Mouse (Mus musculus): ENCODE data around the gene Ntn4. TPM values are rescaled to one million over a fixed set of nuclear protein-coding genes. Genes with fewer than 3 reads are reported as not detected.

Gene Ntn4
- total RNA-seq, 2 experiments from 2014 or later = 6.7 to 14.8 TPM

DNA sequence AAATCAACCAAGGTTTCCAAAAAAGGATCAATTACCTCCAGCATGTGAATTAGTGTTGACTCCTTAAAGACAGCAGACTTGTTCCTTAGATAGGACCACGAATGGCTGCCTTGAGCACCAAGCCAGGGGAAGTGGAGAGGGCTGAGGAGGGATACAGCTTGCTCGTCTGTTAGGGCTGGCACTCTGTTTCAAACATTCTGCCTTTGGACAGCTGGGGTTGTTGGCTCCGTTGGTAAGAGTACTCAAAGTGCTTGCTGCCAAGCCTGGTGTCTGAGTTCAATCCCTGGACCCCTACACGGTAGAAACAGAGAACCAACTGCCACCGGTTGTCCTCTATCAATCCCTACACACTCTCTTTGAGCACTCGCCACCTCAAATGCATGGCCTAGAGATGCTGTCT, 90.0 kb downstream of the Ntn4 start:
- DNase-seq = no peak
- TF ChIP-seq CTCF (IDR thresholded peaks at IDR 0.05) = no peak
- no peak overlapping the region for H3K27ac ChIP-seq
- intact Hi-C loops (cut with DNase I) = no loop called here
- no peak overlapping the region for H3K4me3 ChIP-seq

DNA sequence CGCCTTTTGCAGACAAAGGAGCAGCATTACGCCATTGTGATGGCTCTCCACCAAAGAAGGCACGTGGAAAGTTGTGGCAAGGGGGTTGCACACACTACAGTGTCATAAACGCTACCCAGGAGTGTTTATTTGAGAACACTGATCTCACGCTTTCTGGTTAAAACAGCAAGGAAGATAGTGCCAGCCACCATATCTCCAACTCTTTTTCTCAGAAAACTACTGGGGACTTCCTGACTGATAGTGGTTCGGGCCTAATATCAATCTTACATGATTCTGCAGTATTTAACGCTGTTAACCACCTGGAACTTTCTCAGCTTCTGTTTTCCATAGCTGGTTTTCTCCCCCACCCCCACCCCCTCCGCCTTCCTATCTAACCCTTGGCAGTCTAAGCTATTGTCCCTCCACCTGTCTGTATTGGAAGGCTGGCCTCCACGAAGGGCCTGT, 90.8 kb downstream of the Ntn4 start:
- intact Hi-C loops (cut with DNase I) = no loop called here
- no peak for TF ChIP-seq CTCF (IDR thresholded peaks at IDR 0.05)
- DNase-seq = no peak
- H3K4me3 ChIP-seq = no peak overlapping the region
- H3K27ac ChIP-seq = no peak overlapping the region

DNA sequence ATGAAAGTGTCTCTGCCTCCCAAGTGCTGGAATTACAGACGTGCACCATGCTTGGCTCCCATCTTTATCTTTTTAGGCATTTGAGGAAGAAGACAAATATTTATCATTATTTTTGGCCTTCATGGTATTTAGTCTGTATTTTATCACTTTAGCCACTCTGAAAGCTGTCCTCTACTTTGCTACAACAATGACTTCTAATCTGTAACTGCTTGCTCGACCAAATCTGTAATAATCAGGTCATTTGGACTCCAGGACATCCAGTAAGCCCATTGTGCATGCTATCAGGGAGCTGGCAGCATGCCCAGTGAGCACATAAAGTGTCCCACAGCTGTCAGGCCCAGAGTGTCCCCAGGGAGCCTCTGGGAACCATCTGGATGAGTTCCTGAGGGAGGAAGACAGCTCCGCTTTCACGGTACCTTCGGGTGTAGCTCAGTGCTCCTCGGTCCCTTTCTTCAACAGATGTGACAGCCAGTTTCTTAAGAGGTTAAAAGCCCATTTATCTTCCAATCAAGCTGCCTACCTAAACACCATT, 95.7 kb downstream of the Ntn4 start:
- intact Hi-C loops (cut with DNase I) = no loop called here
- TF ChIP-seq CTCF (IDR thresholded peaks at IDR 0.05) = no peak
- peak overlapping the region; percentile 65 for H3K27ac ChIP-seq
- peak; percentile 77 for DNase-seq
- H3K4me3 ChIP-seq = no peak overlapping the region

DNA sequence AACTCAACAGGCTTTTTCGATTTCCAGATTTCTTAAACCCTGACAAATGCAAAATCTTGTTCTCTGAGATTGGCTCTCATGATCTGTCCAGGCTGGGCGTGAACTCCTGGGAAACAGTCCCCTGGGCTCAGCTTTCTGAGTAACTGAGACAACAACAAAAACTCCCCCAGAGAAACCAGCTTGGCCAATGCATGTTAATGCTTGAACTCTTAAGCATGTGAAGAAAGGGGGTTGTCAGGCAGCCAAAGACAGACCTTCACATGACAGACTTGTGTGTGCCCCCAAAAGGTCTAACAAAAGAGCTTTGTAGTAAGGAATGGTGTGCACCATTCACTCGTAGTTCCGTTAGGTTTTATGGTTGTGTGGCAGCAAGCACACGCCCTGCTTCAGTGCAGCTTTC, 96.6 kb downstream of the Ntn4 start:
- peak; percentile 58 for DNase-seq
- Histone ChIP-seq H3K27ac (peak overlapping the region; percentile 65), H3K4me3 (no peak overlapping the region)
- intact Hi-C loops (cut with DNase I) = no loop called here
- TF ChIP-seq CTCF (IDR thresholded peaks at IDR 0.05) = no peak

DNA sequence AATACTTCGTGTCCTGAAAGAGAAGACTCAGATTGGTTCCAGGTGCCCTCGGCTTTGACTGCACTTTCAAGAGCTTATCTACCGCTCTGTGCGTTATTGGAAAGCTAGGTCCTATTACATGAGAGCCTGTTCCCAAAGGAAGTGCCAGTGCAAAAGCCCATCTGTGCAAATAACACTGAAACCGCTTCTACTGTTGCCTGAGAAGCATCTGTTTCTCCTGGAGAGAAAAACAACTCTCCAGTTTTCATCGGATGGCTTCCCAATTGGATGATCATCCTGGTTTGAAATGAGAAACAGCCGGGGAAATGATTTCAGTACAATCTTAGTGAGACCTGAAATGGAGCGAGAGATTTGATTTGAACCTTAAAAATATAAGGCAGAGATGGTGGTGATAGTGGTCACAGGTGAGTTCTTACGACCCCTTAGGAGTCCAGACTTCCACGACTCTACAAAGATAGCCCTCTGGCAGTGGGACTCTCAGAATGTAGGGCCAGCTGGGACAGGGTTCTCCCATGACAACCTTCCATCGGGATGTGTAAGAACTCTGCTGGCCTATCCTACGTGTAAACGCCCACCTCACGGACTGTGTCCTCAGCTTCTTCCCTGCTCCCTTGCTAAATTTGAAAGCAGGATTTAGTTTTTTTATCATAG, 101.1 kb downstream of the Ntn4 start:
- Histone ChIP-seq H3K4me3 (no peak overlapping the region), H3K27ac (peak overlapping the region; percentile 56)
- DNase-seq = no peak
- intact Hi-C loops (cut with DNase I) = no loop called here
- TF ChIP-seq CTCF (IDR thresholded peaks at IDR 0.05) = no peak

DNA sequence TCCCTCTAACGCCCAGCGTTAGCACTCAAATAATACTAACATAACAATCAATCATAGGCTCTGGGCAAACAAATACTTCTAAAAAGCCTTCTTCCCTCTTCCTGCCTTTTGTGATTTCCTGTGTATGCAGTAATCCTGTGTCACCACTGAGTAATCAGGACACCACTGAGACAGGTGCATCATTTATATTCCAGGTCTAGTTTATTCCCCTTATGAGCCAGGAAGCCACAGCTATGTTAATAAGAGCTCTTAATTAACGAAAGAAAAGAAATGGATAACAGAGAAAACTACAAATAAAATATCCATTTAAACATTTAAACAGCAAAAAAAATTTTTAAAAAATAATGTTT, 101.6 kb downstream of the Ntn4 start:
- intact Hi-C loops (cut with DNase I) = no loop called here
- Histone ChIP-seq H3K4me3 (no peak overlapping the region), H3K27ac (peak overlapping the region; percentile 56)
- TF ChIP-seq CTCF (IDR thresholded peaks at IDR 0.05) = no peak
- DNase-seq = no peak

DNA sequence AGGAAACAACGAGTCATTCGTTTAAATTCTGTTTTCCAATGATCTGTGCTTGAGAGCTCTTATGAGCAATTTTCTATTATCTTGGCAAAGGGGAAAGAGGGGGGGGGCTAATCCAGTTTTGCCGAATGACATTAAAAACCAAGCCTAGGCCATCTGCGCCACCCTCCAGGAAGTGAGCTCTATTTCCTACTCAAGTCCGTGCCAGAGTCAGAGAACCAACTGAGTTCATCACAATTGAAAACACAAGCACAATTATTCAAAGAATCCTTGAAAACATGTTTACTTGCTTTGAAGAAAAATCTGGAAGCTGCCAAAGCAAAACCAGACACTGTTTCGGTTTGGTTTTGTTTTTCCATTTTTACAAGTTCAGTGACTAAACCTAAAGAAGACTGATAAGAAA, 102.1 kb downstream of the Ntn4 start:
- no peak for TF ChIP-seq CTCF (IDR thresholded peaks at IDR 0.05)

DNA sequence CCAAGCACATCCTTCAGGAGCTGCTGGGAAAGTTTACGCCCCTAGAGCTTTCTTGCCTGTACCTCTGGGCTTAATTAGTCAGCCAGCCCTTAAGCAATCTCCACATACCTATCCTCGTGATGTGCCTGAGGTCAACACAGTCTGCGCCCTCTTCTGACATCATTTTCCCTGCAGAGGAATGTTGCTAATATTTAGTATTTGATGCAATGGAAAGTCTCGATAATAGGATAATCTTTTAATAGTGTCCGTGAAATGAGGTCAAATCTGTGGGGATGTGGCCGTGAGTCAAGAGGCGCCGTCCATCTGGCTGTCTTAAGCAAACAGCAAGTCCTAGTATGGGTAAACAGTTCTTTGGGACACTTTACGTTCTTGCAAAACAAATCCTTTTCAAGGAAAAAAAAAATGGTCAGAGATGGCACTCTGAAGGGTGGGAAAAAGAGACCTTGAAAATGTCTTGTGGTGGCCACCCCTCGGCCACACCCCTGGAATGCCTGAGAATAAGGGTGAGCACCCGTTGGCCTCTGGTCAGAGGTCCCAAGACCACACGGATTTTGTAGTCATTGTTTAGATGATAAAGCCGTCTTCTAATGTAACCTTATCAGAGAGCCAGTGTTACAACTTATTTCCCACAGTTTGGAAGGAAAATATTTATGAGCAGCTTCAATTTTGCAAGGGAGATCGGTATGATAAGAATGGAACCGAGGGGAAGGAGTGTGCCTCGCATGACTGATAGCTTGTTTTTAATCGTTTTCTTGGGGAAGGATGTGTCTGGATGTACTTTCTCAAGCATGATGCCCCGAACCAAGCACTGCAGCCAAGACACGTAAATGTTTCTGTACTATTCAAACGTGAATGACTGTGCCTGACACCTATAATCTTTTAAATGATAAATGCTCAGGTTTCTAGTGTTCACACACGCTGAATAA, 109.0 kb downstream of the Ntn4 start:
- TF ChIP-seq CTCF (IDR thresholded peaks at IDR 0.05) = no peak
- Histone ChIP-seq H3K27ac (peak overlapping the region; percentile 85), H3K4me3 (peak overlapping the region; percentile 5; the same call in 1 of the 2 replicates)
- DNase-seq = peak; percentile 71
- intact Hi-C loops (cut with DNase I) = no loop called here

More for the DNA sequence above, 102.1 kb downstream of the Ntn4 start:
- H3K4me3 ChIP-seq = no peak overlapping the region
- DNase-seq = no peak
- peak overlapping the region; percentile 56 for H3K27ac ChIP-seq
- intact Hi-C loops (cut with DNase I) = no loop called here

DNA sequence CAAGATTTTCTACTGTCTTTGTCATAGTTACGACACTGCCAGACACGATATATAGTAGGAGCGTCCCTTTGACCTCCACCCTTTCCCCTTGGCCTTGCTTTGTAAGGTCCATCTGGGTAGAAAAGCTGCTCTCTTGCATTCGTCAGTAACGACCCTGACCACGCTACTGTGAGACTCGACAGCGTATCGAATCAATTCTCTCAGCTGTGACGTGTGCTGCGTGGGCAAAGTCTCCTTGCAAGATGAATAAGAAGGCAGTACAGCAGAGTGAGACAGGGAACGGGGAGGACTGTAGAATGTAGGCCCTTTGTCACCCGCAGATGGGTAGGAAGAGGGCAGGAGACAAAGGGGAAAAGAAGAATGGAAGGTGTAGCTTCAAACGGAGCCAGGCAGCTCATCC, 110.8 kb downstream of the Ntn4 start:
- intact Hi-C loops (cut with DNase I) = no loop called here
- H3K4me3 ChIP-seq = no peak overlapping the region
- no peak for TF ChIP-seq CTCF (IDR thresholded peaks at IDR 0.05)
- H3K27ac ChIP-seq = 0 out of 2 replicates have a peak overlapping the region, but pooled peaks have one; percentile 12
- DNase-seq = no peak

DNA sequence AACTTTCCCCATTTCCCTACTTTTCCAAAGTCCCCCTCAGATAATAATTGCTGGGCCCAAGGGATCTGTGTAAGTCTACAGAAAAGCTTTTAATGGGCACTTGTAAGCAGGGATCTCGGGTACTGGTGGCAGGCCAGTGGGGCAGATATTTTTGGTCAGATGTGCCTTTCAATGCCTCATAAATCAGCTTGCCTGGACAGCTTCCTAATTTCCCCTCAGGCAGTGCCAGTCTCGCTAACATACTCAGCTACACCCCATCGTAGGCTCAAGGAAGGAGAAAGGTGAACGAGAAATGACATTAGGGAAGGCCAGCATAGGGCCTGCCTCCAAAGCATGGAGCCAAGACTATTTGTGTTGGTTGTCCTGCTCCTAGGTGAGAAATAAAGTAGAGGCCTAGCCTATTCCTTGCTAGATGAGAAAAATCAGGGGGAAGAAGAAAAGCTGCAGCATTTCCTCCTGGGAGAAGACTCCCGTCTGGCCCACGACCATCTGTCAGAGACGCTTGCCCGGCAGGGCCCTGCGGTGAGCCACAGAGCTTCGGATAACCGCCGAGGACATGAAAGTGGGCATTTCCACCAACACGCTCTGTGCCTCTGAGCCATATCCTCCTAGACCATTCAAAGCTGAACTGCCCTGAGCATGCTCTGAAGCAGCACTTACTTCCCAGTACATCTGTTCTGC, 113.4 kb downstream of the Ntn4 start:
- intact Hi-C loops (cut with DNase I) = no loop called here
- no peak for TF ChIP-seq CTCF (IDR thresholded peaks at IDR 0.05)

DNA sequence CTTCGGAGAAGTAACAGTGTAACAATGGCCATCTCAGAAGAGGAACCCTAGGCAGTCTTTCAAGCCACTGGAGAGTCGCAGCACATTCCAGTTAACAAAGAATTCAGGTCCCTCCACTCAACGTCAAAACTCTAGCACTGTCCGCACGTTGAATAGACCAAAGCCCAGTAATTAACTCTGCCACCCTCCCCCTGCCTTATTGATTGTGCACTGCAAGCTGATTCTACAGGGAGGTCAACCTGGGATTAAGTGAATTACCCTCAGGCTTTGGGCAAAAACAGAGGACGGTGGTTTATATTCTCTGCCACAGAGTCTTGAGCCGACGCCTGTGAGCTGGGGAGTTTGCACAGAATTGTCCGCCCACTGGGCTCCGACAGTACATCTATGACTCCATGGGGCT, 115.7 kb downstream of the Ntn4 start:
- no peak for DNase-seq
- Histone ChIP-seq H3K4me3 (no peak overlapping the region), H3K27ac (no peak overlapping the region)
- no peak for TF ChIP-seq CTCF (IDR thresholded peaks at IDR 0.05)
- intact Hi-C loops (cut with DNase I) = no loop called here

More for the DNA sequence above, 113.4 kb downstream of the Ntn4 start:
- peak; percentile 52 for DNase-seq
- H3K27ac ChIP-seq = peak overlapping the region; percentile 55
- H3K4me3 ChIP-seq = no peak overlapping the region

DNA sequence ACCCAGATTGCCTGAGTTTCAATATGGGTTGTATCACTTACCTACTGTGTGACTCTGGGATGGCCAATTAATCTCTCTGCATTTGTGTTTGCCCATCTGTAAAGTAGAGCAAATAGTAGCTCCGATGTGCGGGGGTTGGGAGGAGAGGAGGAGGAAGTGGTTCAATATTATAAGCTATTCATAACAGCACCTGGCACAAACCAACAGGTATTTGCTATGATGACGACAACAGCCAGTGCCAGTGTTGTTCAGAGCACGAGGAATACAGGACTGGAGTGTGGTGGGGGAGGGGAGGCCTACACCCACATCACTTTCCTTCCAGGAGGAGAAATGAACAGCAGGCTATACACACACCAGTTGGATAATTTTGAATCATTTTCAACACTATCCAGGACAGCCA, 119.2 kb downstream of the Ntn4 start:
- H3K27ac ChIP-seq = no peak overlapping the region
- no peak for DNase-seq
- intact Hi-C loops (cut with DNase I) = loop anchor here (5.0 kb wide), 2 partner anchors 117 to 147 kb away; partner anchors contain the start of gene Ntn4
- H3K4me3 ChIP-seq = no peak overlapping the region
- no peak for TF ChIP-seq CTCF (IDR thresholded peaks at IDR 0.05)

Measured in gastrocnemius, adult 2 months (tissue).